Mouse (Mus musculus): Measurements from ENCODE around the gene Prkci.

DNA sequence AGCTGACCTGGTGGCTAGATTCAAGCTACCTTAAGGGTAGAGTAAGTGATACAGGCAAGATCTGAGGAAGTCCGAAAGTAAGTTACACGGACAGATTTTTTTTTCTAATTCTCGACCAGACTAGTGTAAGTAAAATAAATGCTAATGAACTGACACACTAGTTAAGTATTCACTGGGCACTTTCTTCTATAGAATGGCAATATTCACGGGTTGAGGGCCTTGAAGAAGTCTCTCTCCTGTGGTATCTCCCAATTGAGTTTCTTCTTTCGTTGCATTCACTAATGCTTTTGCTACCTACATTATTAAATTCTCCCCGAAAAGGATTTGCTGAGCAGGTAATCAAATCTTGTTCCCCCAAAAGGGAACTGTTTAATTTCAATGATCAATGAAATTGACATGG is 688 bp upstream of the Prkci start:
- TF ChIP-seq CTCF (IDR thresholded peaks at IDR 0.05; ENCODE audit: low read depth) (no peak), EP300 (IDR thresholded peaks at IDR 0.05; ENCODE audit: low read depth) (no peak)
